In genomic region chr9:48266286-48267027, GRCm38 (mm10) we compare ENCODE assay signal across 8 mouse cellular contexts.
DNase-seq lines count a peak whose midpoint lies in the region; ATAC-seq and TF ChIP-seq lines count a peak whose summit lies in the region.

No protein-coding gene starts in this region.

- peak; percentile 92 for TF ChIP-seq CTCF in brain, embryonic 14.5 days (IDR thresholded peaks at IDR 0.05; ENCODE audit: borderline replicate concordance, extremely low read depth, insufficient read depth, insufficient read length)

- peak; percentile 69 for DNase-seq in 3T3-L1 (ENCODE audit: low read depth, low spot score)
- DNase-seq in brain, embryonic 14.5 days (ENCODE audit: low read depth): peak; percentile 90
- peak; percentile 89 for DNase-seq in heart, embryonic 10.5 days (ENCODE audit: low spot score)
- peak; percentile 54 to 83 for DNase-seq in spleen, postnatal 10 days (ENCODE audit: low spot score in 2 of 2)

- H3K4me3 ChIP-seq in heart, embryonic 10.5 days: peak overlapping the region; percentile 63
- peak overlapping the region; percentile 49 for H3K4me3 ChIP-seq in kidney, embryonic 14.5 days (ENCODE audit: low read length)
- H3K4me3 ChIP-seq in limb, embryonic 15.5 days: peak overlapping the region; percentile 49
- peak overlapping the region; percentile 52 for H3K4me3 ChIP-seq in midbrain, embryonic 16.5 days (ENCODE audit: low read depth, low read length)

- H3K9me3 ChIP-seq in heart, embryonic 10.5 days: no peaks in the 10 kb centered on the region
- no peaks in the 10 kb centered on the region for H3K9me3 ChIP-seq in kidney, embryonic 14.5 days (ENCODE audit: control insufficient read depth, low read length)
- no peaks in the 10 kb centered on the region for H3K9me3 ChIP-seq in limb, embryonic 15.5 days
- no peaks in the 10 kb centered on the region for H3K9me3 ChIP-seq in midbrain, embryonic 16.5 days (replicated peaks; ENCODE audit: control insufficient read depth, low read length, poor library complexity, severe bottlenecking)

- no peak for TF ChIP-seq POLR2A in brain, embryonic 14.5 days (IDR thresholded peaks at IDR 0.05; ENCODE audit: borderline replicate concordance, extremely low read depth, insufficient read depth, insufficient read length, poor library complexity, severe bottlenecking)

- 12% methylated on average over 21 of the region's 21 CpGs for WGBS in heart, embryonic 10.5 days
- 14% methylated on average over 21 of the region's 21 CpGs for WGBS in kidney, embryonic 14.5 days
- WGBS in limb, embryonic 15.5 days: 12% methylated on average over 21 of the region's 21 CpGs
- WGBS in midbrain, embryonic 16.5 days: 13% methylated on average over 21 of the region's 21 CpGs

- no peaks in the 10 kb centered on the region for H3K36me3 ChIP-seq in heart, embryonic 10.5 days
- H3K36me3 ChIP-seq in kidney, embryonic 14.5 days (ENCODE audit: control insufficient read depth, insufficient read depth, low read length): no peaks in the 10 kb centered on the region
- H3K36me3 ChIP-seq in limb, embryonic 15.5 days: no peaks in the 10 kb centered on the region
- no peaks in the 10 kb centered on the region for H3K36me3 ChIP-seq in midbrain, embryonic 16.5 days (ENCODE audit: control insufficient read depth, insufficient read depth, low read length)

- peak; percentile 89 for ATAC-seq in erythroblast, adult 5-6 weeks (replicated peaks; ENCODE audit: low FRiP score, poor library complexity, severe bottlenecking)
- ATAC-seq in kidney, embryonic 14.5 days (ENCODE audit: low FRiP score, low TSS enrichment): peak; percentile 93
- ATAC-seq in limb, embryonic 15.5 days (ENCODE audit: insufficient number of reproducible peaks, low FRiP score, low TSS enrichment, low read depth): peak; percentile 79
- peak; percentile 94 for ATAC-seq in midbrain, embryonic 16.5 days

- peak overlapping the region; percentile 88 for H3K4me2 ChIP-seq in kidney, embryonic 14.5 days (replicated peaks; ENCODE audit: low read depth, low read length)
- peak overlapping the region; percentile 89 for H3K4me2 ChIP-seq in limb, embryonic 15.5 days
- H3K4me2 ChIP-seq in midbrain, embryonic 16.5 days (ENCODE audit: low read length): peak overlapping the region; percentile 99

- H3K4me1 ChIP-seq in heart, embryonic 10.5 days: no peaks in the 10 kb centered on the region
- H3K4me1 ChIP-seq in kidney, embryonic 14.5 days (ENCODE audit: control insufficient read depth, insufficient read depth, low read length): no peaks in the 10 kb centered on the region
- H3K4me1 ChIP-seq in limb, embryonic 15.5 days: peaks cover 10% of the 10 kb centered on the region
- peaks cover 11% of the 10 kb centered on the region for H3K4me1 ChIP-seq in midbrain, embryonic 16.5 days (ENCODE audit: control insufficient read depth, insufficient read depth, low read length)

- peak overlapping the region; percentile 42; the same call in 1 of the 2 replicates for H3K9ac ChIP-seq in kidney, embryonic 14.5 days (ENCODE audit: low read depth, low read length)
- H3K9ac ChIP-seq in limb, embryonic 15.5 days: no peak overlapping the region
- peak overlapping the region; percentile 65 for H3K9ac ChIP-seq in midbrain, embryonic 16.5 days (ENCODE audit: low read depth, low read length)

- no peaks in the 10 kb centered on the region; the same call in none of the 2 replicates for H3K27me3 ChIP-seq in heart, embryonic 10.5 days (ENCODE audit: insufficient read depth, poor library complexity, severe bottlenecking)
- H3K27me3 ChIP-seq in kidney, embryonic 14.5 days (ENCODE audit: control insufficient read depth, insufficient read depth, low read length): no peaks in the 10 kb centered on the region
- no peaks in the 10 kb centered on the region for H3K27me3 ChIP-seq in limb, embryonic 15.5 days
- 0 out of 2 replicates have a peak, but pooled peaks cover 2% of the 10 kb centered on the region for H3K27me3 ChIP-seq in midbrain, embryonic 16.5 days (ENCODE audit: control insufficient read depth, insufficient read depth, low read depth, low read length)

- H3K27ac ChIP-seq in heart, embryonic 10.5 days: peak overlapping the region; percentile 70; the same call in 1 of the 2 replicates
- no peak overlapping the region for H3K27ac ChIP-seq in kidney, embryonic 14.5 days (ENCODE audit: low read depth, low read length)
- 0 out of 2 replicates have a peak overlapping the region, but pooled peaks have one; percentile 61 for H3K27ac ChIP-seq in limb, embryonic 15.5 days
- H3K27ac ChIP-seq in midbrain, embryonic 16.5 days (ENCODE audit: low read length): no peak overlapping the region

Comparison
In these comparisons a context has a peak if more than half of its experiments do, and no peak if none do; other contexts are left out.
1. H3K27ac ChIP-seq: peak in heart, embryonic 10.5 days (single experiment) and limb, embryonic 15.5 days (single experiment); none in kidney, embryonic 14.5 days (single experiment) and midbrain, embryonic 16.5 days (single experiment).
2. Peak in every context shown above with its lines, with median percentiles within 50 percentile points of each other: DNase-seq, ATAC-seq, H3K4me3 ChIP-seq and H3K4me2 ChIP-seq.